Mouse (Mus musculus): ENCODE data around the gene Gjc2.

- no peak for TF ChIP-seq CTCF (IDR thresholded peaks at IDR 0.05; ENCODE audit: low read depth, low read length)
- TF ChIP-seq POLR2A (IDR thresholded peaks at IDR 0.05; ENCODE audit: borderline replicate concordance, low read depth, low read length): no peak
Measured at GRCm38 (mm10) chr11:59163255-59164236, 19.5 kb downstream of the Gjc2 start, which contains the start of gene Iba57.
